Mouse (Mus musculus): ENCODE measurements around the gene Gnl3l. TPM values are rescaled to one million over a fixed set of nuclear protein-coding genes. Genes with fewer than 3 reads are reported as not detected.

Gnl3l gene
- polyA plus RNA-seq, 1 experiment from 2014 or later, result 24.5 TPM

Other genes starting within 250 kb of the Gnl3l start
- gene Maged2, start 203.0 kb downstream of the Gnl3l start, polyA plus RNA-seq (2015; fragmentation: Nextera tagmentation; extraction: Ambion mirVana), result 723 and 769 TPM in 2 replicates
- gene Fgd1, start 28.8 kb upstream of the Gnl3l start, polyA plus RNA-seq (2015; fragmentation: Nextera tagmentation; extraction: Ambion mirVana), result 11.8 and 13.1 TPM in 2 replicates
- gene Tsr2, start 79.2 kb upstream of the Gnl3l start, polyA plus RNA-seq (2015; fragmentation: Nextera tagmentation; extraction: Ambion mirVana), result 43.1 and 44.7 TPM in 2 replicates
- gene Wnk3, start 180.8 kb upstream of the Gnl3l start, polyA plus RNA-seq (2015; fragmentation: Nextera tagmentation; extraction: Ambion mirVana), result 2.2 and 2.5 TPM in 2 replicates